ENCODE assay signal across 12 mouse cellular contexts in genomic region chr17:13573036-13573435, GRCm38 (mm10).
A peak's percentile ranks its signal among the peaks of the same experiment; 100 is the strongest.
DNase-seq lines count a peak whose midpoint lies in the region; ATAC-seq and TF ChIP-seq lines count a peak whose summit lies in the region.
"Had no signal": no experiment of that assay in that cellular context is flagged by ENCODE, and none has a peak within 500 bp of the region (broad histone marks: within the 10 kb centered on the region; RNA-seq: fewer than 3 reads in every experiment).

No protein-coding gene starts in this region.

- no peak for ATAC-seq in forebrain, embryonic 16.5 days
- no peak for ATAC-seq in midbrain, embryonic 16.5 days
- no peak for ATAC-seq in hindbrain, postnatal 0 days
- no peak for ATAC-seq in erythroid progenitor cell, adult 5-6 weeks (replicated peaks; ENCODE audit: low FRiP score, poor library complexity, severe bottlenecking)
- ATAC-seq: activated CD4-positive, CD25-positive, alpha-beta regulatory T cell, adult 4 months had no signal

- no peak for TF ChIP-seq POLR2A in cerebellum, adult 2 months (IDR thresholded peaks at IDR 0.05; ENCODE audit: borderline replicate concordance, insufficient read depth, low read length)

- 82% methylated on average over 9 of the region's 9 CpGs for WGBS in forebrain, embryonic 10.5 days
- 56% methylated on average over 9 of the region's 9 CpGs for WGBS in forebrain, embryonic 16.5 days
- WGBS in midbrain, embryonic 16.5 days = 49% methylated on average over 9 of the region's 9 CpGs
- 49% methylated on average over 9 of the region's 9 CpGs for WGBS in hindbrain, postnatal 0 days
- WGBS in cerebellum, adult 2 months = 63% methylated on average over 9 of the region's 9 CpGs

- DNase-seq in forebrain, embryonic 10.5 days (ENCODE audit: extremely low spot score, low spot score) = no peak
- DNase-seq in thymus, postnatal 14 days = peak; percentile 63
- no peak for DNase-seq in hindbrain, postnatal 0 days (ENCODE audit: low spot score)
- no peak for DNase-seq in cerebellum, adult 2 months
- DNase-seq: adrenal gland, postnatal 36 days; heart, adult 11 months; liver, embryonic 13.5 days had no signal

- no peaks in the 10 kb centered on the region for H3K27me3 ChIP-seq in forebrain, embryonic 10.5 days (ENCODE audit: poor library complexity, severe bottlenecking)
- H3K27me3 ChIP-seq in forebrain, embryonic 16.5 days (replicated peaks; ENCODE audit: control insufficient read depth, insufficient read depth, low read length) = no peaks in the 10 kb centered on the region
- H3K27me3 ChIP-seq in midbrain, embryonic 16.5 days (ENCODE audit: control insufficient read depth, insufficient read depth, low read depth, low read length) = no peaks in the 10 kb centered on the region
- H3K27me3 ChIP-seq in hindbrain, postnatal 0 days (ENCODE audit: insufficient read depth, low read length) = no peaks in the 10 kb centered on the region
- no peaks in the 10 kb centered on the region for H3K27me3 ChIP-seq in cerebellum, adult 2 months (ENCODE audit: control insufficient read depth, insufficient read depth, low read length)
- H3K27me3 ChIP-seq: embryonic facial prominence, embryonic 15.5 days; liver, embryonic 13.5 days had no signal

- H3K4me2 ChIP-seq in forebrain, embryonic 16.5 days (ENCODE audit: low read length) = no peak overlapping the region
- no peak overlapping the region for H3K4me2 ChIP-seq in midbrain, embryonic 16.5 days (ENCODE audit: low read length)
- no peak overlapping the region for H3K4me2 ChIP-seq in hindbrain, postnatal 0 days (ENCODE audit: low read depth, low read length)
- H3K4me2 ChIP-seq: embryonic facial prominence, embryonic 15.5 days; liver, embryonic 13.5 days had no signal

- no peak overlapping the region for H3K9ac ChIP-seq in forebrain, embryonic 16.5 days (replicated peaks; ENCODE audit: low read depth, low read length)
- no peak overlapping the region for H3K9ac ChIP-seq in midbrain, embryonic 16.5 days (ENCODE audit: low read depth, low read length)
- no peak overlapping the region for H3K9ac ChIP-seq in hindbrain, postnatal 0 days (replicated peaks; ENCODE audit: low read length)
- H3K9ac ChIP-seq: embryonic facial prominence, embryonic 15.5 days; liver, embryonic 13.5 days had no signal

- no peak for TF ChIP-seq CTCF in hindbrain, postnatal 0 days (IDR thresholded peaks at IDR 0.05; ENCODE audit: low read depth)
- TF ChIP-seq CTCF in cerebellum, adult 2 months (IDR thresholded peaks at IDR 0.05; ENCODE audit: borderline replicate concordance, insufficient read depth, low read depth, low read length) = no peak

- no peaks in the 10 kb centered on the region for H3K9me3 ChIP-seq in forebrain, embryonic 10.5 days
- no peaks in the 10 kb centered on the region for H3K9me3 ChIP-seq in forebrain, embryonic 16.5 days (ENCODE audit: control insufficient read depth, low read length)
- H3K9me3 ChIP-seq in midbrain, embryonic 16.5 days (replicated peaks; ENCODE audit: control insufficient read depth, low read length, poor library complexity, severe bottlenecking) = no peaks in the 10 kb centered on the region
- no peaks in the 10 kb centered on the region for H3K9me3 ChIP-seq in hindbrain, postnatal 0 days (ENCODE audit: low read length)
- H3K9me3 ChIP-seq: embryonic facial prominence, embryonic 15.5 days; liver, embryonic 13.5 days had no signal

- no peak overlapping the region for H3K4me3 ChIP-seq in forebrain, embryonic 10.5 days
- H3K4me3 ChIP-seq in forebrain, embryonic 16.5 days (replicated peaks; ENCODE audit: low read length) = no peak overlapping the region
- H3K4me3 ChIP-seq in midbrain, embryonic 16.5 days (ENCODE audit: low read depth, low read length) = no peak overlapping the region
- no peak overlapping the region for H3K4me3 ChIP-seq in hindbrain, postnatal 0 days (ENCODE audit: low read length)
- no peak overlapping the region for H3K4me3 ChIP-seq in cerebellum, adult 2 months (replicated peaks; ENCODE audit: insufficient read depth, low read depth, low read length)
- H3K4me3 ChIP-seq: embryonic facial prominence, embryonic 15.5 days; liver, embryonic 13.5 days had no signal

- peaks cover 29% of the 10 kb centered on the region for H3K4me1 ChIP-seq in forebrain, embryonic 10.5 days
- H3K4me1 ChIP-seq in forebrain, embryonic 16.5 days (replicated peaks; ENCODE audit: control insufficient read depth, insufficient read depth, low read length) = peaks cover 20% of the 10 kb centered on the region
- peaks cover 34% of the 10 kb centered on the region for H3K4me1 ChIP-seq in midbrain, embryonic 16.5 days (ENCODE audit: control insufficient read depth, insufficient read depth, low read length)
- H3K4me1 ChIP-seq in hindbrain, postnatal 0 days (ENCODE audit: insufficient read depth, low read length) = peaks cover 12% of the 10 kb centered on the region; the same call in 1 of the 2 replicates
- peaks cover 3% of the 10 kb centered on the region for H3K4me1 ChIP-seq in cerebellum, adult 2 months (ENCODE audit: control insufficient read depth, insufficient read depth, low read length)
- H3K4me1 ChIP-seq: embryonic facial prominence, embryonic 15.5 days had no signal

- no peaks in the 10 kb centered on the region for H3K36me3 ChIP-seq in forebrain, embryonic 10.5 days (replicated peaks)
- H3K36me3 ChIP-seq in forebrain, embryonic 16.5 days (ENCODE audit: control insufficient read depth, insufficient read depth) = no peaks in the 10 kb centered on the region
- H3K36me3 ChIP-seq in midbrain, embryonic 16.5 days (ENCODE audit: control insufficient read depth, insufficient read depth, low read length) = no peaks in the 10 kb centered on the region
- no peaks in the 10 kb centered on the region for H3K36me3 ChIP-seq in hindbrain, postnatal 0 days (ENCODE audit: insufficient read depth, low read length)
- H3K36me3 ChIP-seq: embryonic facial prominence, embryonic 15.5 days; liver, embryonic 13.5 days had no signal

- H3K27ac ChIP-seq in forebrain, embryonic 10.5 days = peak overlapping the region; percentile 53; the same call in 1 of the 2 replicates
- H3K27ac ChIP-seq in forebrain, embryonic 16.5 days (ENCODE audit: low read length) = peak overlapping the region; percentile 57
- peak overlapping the region; percentile 48 for H3K27ac ChIP-seq in midbrain, embryonic 16.5 days (ENCODE audit: low read length)
- no peak overlapping the region for H3K27ac ChIP-seq in hindbrain, postnatal 0 days
- no peak overlapping the region for H3K27ac ChIP-seq in cerebellum, adult 2 months (ENCODE audit: insufficient read depth, low read length)
- H3K27ac ChIP-seq: embryonic facial prominence, embryonic 15.5 days; liver, embryonic 13.5 days had no signal

Comparison
In these comparisons a context has a peak if more than half of its experiments do, and no peak if none do; other contexts are left out.
1. H3K27ac ChIP-seq: peak in forebrain, embryonic 10.5 days (single experiment), forebrain, embryonic 16.5 days (single experiment) and midbrain, embryonic 16.5 days (single experiment); none in hindbrain, postnatal 0 days (single experiment) and cerebellum, adult 2 months (single experiment).